Mouse (Mus musculus) cerebellum, adult 9-11 months (tissue): ENCODE data around the gene Gcsh.
A peak's percentile ranks its signal among the peaks of the same experiment; 100 is the strongest.

Source experiments
- DNase-seq: peaks from one replicate; pipeline ENCODE4 v3.0.0; 2022

Gene Gcsh

DNA sequence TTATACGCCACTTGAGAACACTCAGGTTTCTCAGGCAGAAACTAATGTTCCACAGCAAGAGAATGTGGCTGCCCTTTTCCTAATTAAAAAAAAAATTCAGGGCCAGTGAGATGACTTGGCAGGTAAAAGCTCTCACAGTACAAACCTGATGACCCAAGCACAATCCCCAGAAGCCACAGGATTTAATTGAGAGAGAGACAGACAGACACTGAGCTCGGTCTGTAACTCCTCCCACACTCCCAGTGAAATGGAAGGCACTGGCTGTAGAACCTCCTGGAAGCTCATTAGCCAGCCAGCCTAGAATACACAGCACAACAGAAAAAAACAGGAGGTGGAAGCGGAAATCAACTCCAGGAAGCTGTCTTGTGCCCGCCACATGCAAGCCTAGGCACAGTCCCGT, 17.7 kb downstream of the Gcsh start:
- no peak for DNase-seq

DNA sequence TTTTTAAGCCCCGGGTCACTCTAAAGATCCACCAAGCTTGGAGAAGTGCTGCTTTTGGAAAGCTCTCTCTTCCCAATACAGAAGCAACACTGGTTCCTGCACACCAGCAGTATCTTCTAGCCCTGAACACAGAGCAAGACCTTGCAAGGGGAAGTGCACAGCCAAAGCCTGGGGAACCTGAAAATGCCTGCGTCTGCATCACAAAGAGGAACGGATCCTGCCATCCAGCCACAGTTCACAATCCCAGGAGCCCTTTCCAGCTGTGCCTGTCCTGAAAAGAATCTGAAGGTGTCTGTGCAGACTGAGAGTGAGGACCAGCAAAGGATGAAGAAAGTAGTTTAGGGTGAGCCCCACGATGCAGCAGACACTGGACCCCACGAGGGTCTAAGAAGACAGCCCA, 18.3 kb downstream of the Gcsh start:
- DNase-seq: no peak

DNA sequence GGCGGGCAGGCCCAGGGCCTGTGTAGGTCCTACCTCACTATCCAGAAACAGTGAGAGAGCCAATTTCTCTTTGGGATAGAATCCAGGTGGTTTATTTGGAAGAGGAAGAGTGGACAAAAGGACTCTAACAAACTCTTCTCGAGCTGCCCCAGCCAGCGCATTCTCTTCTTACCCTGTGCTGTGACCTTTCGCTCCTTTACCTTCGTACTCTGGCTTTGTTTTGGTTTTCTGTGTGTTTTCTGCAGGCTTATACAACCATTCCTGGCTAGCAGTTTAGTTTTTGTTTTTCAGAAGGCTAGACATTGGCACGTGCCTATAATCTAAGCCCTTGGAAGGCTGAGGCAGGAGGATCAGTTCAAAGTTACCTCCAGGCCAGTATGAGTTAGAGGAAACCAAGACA, 23.8 kb downstream of the Gcsh start:
- DNase-seq: no peak

DNA sequence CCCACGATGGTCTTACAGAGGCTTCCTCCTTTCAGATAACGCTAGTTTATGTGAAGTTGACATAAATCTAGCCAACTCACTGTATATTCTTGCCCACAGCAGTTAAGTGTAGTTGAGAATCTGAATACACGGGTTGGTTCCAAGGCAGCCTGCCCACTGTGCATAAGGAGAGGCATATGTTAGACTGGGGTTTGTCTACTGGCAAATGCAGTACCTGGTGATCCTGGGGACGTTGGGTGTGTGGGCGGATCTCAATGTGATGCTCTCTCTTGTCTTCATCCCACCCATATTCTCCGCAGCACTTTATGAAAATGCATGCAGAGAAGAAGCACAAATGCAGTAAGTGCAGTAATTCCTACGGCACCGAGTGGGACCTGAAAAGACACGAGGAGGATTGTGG, 38.9 kb downstream of the Gcsh start:
- no peak for DNase-seq

DNA sequence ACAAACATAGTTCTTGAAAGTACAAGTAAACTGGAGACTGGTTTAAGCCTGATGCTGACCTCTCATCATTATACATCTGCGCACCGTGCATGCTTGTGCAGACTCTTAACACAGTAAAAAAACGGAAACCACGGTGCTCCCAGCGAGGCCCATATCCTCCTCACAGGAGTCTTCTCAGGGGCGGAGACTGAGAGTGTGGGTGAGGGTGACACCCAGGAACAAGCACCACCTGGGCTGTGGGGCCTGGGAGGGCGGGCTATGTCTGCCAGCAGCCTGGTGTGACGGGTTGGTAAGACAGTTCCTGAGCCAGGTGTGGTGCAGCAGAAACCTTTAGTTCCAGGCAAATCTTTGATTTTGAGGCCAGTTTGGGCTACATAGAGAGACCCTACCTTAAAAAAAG, 40.9 kb downstream of the Gcsh start:
- no peak for DNase-seq

DNA sequence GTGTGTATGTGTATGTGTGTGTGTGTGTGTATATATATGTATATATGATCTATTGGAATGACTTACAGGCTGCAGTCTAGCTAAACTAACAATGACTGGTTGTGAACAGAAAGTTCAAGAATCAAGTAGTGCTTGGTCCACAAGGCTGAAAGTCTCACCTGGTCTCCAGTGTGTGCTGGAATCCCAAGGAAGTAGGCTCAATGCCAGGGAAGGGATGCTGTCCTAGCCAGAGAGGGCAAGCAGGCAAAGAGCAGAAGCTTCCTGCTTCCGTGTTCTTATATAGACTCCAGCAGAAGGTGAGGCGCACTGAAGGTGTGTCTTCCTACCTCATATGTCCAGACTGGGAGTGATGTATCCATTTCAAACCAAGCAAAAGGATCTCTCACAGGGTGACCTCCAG, 41.6 kb downstream of the Gcsh start:
- no peak for DNase-seq

DNA sequence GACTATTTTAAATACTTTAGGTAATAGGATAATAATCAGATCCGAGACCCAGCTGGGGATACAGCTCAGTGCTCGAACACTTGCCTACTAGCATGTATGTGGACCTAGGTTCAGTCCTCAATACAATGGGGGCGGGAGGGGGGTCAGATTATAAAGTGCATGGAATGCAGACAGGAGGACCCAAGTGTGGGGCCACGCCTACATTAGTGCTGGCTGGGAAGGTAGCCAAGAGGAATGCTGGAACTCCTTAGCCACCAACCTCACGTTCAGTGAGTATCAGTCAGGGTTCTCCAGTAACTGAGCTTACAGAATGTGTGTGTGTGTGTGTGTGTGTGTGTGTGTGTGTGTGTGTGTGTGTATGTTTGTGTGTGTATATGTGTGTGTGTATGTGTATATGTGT, 42.0 kb downstream of the Gcsh start:
- DNase-seq: no peak

DNA sequence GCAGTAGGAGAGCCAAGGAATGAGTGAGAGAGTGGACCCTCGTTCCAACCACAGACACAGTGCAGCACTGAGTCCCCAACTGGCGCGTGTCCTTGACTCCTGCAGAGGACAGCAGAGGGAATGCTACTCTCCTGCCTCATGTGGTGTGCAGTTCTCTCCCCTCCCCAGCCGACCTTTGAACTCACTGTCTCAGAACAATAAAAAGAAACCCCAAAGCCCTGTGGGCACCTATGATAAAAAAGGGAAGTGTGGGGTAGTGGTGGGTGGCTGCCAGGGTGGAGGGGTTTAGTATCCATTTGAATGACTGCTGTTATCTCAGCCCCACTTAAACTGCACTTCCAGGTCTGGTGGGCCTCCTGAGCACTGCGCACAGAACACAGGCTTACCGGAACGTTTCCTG, 45.7 kb downstream of the Gcsh start:
- no peak for DNase-seq

DNA sequence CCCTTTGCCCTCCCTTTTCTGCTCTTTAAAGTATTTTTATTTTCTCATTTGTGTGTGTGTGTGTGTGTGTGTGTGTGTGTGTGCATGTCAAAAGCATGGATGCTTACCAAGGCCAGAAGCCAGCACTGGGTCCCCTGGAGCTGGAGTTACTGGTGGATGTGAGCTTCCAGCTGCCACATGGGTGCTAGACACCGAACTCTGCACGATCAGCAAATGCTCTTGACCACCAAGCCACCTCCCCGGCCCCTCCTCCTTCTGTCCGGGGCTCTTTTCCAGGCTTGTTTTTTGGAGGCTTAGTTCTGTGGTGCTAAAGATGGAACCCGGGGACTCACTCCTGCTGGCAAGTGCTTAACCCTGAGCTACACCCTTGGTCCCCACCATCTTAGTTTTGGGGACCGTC, 46.5 kb downstream of the Gcsh start:
- no peak for DNase-seq

DNA sequence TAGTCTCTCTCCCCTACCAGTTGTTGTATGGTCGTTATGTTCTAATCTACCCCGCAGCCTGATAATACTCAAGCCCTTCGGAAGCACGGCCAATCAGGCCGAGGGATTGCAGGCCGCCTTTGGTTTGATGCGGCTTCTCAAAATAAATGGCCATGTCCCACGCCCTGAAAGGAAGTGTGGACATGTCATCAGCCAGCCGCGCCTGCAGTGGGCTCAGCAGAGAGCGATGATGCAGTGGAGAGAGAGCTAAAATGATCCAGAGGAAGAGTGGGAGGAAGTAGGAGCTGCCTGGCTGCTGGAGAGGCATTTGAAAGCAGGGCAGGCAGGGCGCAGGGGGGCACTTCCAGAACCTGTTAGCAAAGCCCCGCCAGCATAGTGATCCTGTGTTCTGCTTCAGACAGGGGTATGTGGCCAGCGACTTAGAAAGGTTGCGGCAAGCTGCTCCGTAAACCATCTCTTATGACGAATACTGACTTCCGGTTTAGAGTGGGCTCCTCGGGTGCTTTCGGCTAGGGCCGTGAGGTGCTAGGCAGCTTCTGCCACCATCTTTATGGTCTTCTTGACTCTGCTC, 47.0 kb downstream of the Gcsh start:
- no peak for DNase-seq

DNA sequence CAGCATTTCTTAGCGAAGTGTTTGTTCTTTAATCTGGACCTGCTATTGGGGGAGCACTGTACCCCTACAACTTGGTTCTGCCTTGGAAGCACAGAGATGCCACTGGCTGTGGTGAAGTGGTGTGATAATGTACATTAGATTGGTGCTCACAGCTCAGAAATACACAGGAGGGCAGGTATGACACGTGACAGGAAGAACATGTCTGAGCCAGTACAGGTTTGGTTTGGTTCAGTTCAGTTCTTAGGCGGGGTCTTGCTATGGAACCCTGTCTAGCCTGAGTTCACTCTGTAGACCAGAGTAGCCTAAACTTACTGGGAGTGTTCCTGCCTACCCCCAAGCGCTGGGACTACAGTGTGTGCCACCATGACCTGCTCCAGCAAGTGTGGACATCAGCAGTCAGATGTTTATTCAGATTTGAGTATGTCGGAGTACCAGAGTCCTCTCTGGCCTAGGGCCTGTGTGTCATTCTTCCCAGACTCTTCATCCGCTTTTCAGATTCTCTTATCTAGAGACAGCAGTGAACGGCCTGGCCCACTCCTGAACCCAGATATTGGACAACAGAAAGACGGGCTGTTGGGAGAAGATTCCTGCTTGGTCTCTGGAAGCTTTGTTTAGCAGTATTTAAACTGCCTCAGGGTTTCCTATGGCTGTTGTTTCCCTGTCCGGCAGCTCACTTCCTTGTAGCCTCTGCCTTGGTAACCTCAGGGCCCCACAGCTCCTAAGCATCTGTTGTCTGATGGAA, 48.0 kb downstream of the Gcsh start:
- no peak for DNase-seq

DNA sequence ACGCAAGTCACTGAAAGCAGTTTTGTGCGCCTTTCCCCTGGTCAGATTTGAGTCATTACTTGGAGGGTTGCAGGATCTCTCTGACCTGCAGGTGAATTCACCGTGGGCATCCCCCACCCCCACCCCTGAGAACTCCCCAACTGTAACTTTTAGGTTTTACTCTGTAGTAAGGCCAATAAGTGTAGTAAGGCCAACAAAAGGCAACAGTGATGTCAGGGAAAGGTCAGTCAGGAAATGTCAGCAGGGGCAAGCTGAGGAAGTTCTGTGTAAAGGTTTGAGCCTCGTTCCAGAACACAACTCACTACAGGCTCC, 49.0 kb downstream of the Gcsh start:
- DNase-seq: no peak

DNA sequence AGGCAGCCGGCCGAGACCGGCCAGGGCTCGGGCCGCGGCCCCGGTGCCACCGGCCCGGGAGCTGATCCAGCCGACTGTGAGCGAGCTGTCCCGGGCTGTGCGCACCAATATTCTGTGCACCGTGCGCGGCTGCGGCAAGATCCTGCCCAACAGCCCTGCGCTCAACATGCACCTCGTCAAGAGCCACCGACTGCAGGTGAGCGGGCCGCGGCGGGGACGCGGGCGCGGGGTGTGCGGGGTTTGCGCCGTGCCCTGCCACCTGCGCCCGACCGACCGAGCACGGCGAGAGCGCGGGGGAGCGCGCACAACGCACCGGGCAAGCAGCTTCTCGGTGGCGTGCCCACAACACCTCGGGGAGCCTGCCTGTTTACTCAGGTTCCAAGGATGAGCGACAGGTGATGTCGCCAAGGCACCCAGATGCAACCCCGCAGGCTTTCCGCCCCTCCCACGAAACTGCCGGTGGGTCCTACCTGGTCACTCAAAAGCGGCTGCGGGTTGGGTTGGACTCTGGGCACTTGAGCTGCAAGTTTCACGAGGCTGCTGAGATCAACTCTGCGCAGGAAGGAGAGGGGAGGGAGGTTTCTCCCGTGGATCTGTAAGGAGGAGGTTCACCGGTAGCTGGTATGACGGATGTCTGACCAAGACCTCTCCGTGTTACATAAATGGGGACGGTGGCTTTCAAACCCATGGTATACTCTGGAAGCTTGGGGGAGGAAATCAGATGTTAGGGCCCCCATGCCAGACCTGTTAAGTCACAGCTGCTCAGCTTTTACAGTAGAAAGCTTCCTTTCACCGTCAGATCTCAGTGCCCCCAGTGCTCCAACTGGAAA, 49.6 kb downstream of the Gcsh start:
- peak; percentile 69 for DNase-seq

DNA sequence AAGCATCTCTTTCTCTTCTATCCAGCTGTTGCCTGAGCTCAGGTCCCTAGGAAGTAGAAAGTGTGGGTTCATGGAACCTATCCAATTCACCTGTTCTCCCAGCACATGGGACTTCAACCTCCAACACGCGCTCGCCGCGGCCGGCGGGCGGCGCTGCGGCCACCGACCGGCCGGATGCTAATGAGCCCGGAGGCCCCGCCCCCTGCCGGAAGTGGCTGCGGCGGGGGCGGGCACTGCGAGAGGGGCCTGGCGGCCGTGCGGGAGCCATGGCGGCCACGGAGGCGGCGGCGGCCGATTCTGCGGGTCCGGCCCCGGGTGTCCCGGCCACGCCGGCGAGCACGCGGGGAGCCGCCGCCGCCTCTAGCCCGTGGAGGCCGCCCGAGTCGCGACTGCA, 50.2 kb downstream of the Gcsh start, which contains the start of gene Atmin:
Gene Atmin, plus strand, starts transcription at position 233 of the 394 bp plus-strand sequence.
- peak; percentile 90 for DNase-seq

DNA sequence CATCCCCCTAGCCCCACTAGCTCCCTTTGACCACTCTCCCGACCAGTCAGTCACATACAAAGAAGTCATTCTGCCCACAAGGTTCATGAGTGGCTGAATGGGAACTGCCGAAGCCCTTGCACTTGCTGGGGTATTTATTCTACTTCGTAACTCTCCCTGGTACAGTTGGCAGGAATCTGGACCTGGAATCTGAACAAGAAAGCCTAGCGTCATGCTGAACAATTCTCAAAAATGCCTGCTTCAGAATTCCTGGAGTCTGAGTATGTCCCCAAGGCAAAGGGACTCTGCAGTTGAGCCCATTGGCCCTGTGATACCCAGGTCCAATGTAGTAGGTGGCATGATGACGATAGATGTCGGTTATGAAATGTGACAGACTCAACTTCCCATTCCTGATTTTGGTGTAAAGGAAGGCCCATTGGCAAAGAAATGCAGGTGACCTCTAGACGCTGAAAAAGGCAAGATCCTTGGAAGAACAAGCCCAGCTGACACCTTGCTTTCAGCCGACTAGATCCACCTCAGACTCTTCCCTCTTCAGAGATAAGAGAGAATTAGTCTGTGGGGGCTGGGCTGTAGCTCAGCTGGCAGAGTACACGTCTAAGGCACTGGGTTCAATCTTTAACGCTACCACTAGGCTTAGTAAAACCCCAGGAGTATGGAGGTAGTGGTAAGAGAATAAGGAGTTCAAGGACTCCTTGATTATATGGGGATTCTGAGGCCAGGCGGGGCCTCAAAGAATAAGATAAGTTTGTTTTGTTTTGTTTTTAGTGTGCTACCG, 50.9 kb downstream of the Gcsh start:
- no peak for DNase-seq

DNA sequence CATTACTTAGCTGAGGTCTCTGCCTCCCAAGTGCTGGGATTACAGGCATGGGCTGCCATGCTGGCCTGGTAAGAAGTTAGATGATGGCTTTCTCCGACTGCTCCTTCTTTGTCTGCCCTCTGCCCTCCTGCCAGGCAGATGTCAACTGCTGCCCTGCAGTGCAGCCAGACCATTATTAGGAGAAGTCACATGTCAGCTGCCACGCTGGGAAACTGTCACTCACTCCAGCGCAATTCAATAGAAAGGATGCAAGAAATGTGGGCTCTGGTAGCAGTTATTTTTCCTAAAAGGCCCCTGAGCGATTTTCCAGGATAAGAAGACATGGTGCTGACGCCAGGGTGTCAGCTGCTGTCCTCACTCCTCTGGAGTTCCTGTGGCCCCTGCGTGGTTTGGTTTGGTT, 57.8 kb downstream of the Gcsh start:
- DNase-seq: no peak

DNA sequence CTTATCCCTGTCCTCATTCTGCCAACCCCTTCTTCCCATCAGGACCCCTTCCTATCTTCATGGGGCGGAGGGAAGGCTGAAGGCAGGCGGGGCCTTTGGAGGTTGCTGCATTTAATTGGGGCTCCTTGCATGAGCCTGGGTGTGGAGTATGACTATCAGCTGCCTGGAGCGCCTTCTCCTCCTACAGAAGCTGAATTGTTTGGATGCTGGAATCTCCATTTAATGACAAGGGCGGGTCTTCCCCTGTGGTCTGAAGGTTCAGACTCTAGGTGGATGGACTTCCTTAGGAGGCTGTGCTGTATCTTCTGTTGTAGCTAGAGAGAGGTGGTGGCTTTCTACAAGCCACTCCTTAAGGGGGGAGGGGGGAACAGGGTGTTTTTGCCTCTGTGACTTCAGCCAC, 58.4 kb downstream of the Gcsh start:
- no peak for DNase-seq
